Mouse (Mus musculus) macrophage (primary cell): Measurements from ENCODE around the gene Vps52. TPM values are rescaled to one million over a fixed set of nuclear protein-coding genes. Genes with fewer than 3 reads are reported as not detected.

Source experiments
- H3K27ac ChIP-seq: fragments of 350-480 bp; formaldehyde crosslinking; 2 replicates; pipeline ENCODE4 v1.9.0; 2021
- H3K36me3 ChIP-seq: fragments of 350-480 bp; formaldehyde crosslinking; 2 replicates; pipeline ENCODE4 v1.9.0; 2021; ENCODE audit errors: inconsistent target
- H3K4me3 ChIP-seq: fragments of 350-480 bp; formaldehyde crosslinking; 2 replicates; pipeline ENCODE4 v1.9.0; 2021; ENCODE audit errors: inconsistent target
- H3K79me2 ChIP-seq: fragments of 350-480 bp; formaldehyde crosslinking; 2 replicates; pipeline ENCODE4 v1.9.0; 2021; ENCODE audit errors: inconsistent target
- WGBS: methylation state at CpG from one replicate; pipeline ENCODE4 v1.1.7; 2026; ENCODE audit warnings: inconsistent platforms; ENCODE audit not compliant: missing documents; 5-methylcytosine and 5-hydroxymethylcytosine counted together
- polyA plus RNA-seq: library from polyadenylated mRNA; stranded (reverse); fragments of 250-400 nt; gene quantifications from 3 replicates; pipeline ENCODE4 v1.2.4, GENCODE M21; 2018; ENCODE audit warnings: inconsistent platforms

The Vps52 gene
- polyA plus RNA-seq, 1 experiment from 2014 or later, result 30.3 TPM

- peak within 1 kb of the TSS; percentile 98 for H3K27ac ChIP-seq
- peaks cover 56% of the 10 kb centered on the region for H3K36me3 ChIP-seq
- under 1% methylated on average over 61 of the region's 80 CpGs for WGBS
- peaks cover 86% of the 10 kb centered on the region for H3K79me2 ChIP-seq
- peak within 1 kb of the TSS; percentile 83 for H3K4me3 ChIP-seq
These were observed 26.0 kb upstream of the Vps52 start, which contains the start of gene Rgl2 for GRCm38 (mm10) chr17:33929371-33930279. TSS of gene Rgl2 (plus strand) at chr17:33929543.

- WGBS, result 1% methylated on average over 44 of the region's 45 CpGs
- peaks cover 86% of the 10 kb centered on the region for H3K79me2 ChIP-seq
- H3K27ac ChIP-seq, result peak overlapping the region; percentile 98
- H3K4me3 ChIP-seq, result peak overlapping the region; percentile 83
- H3K36me3 ChIP-seq, result peaks cover 56% of the 10 kb centered on the region
These were observed 25.1 kb upstream of the Vps52 start for GRCm38 (mm10) chr17:33930280-33931158.

GRCm38 (mm10) chr17:33931159-33931866 is 24.3 kb upstream of the Vps52 start:
- peaks cover 84% of the 10 kb centered on the region for H3K79me2 ChIP-seq
- H3K36me3 ChIP-seq, result peaks cover 55% of the 10 kb centered on the region
- peak overlapping the region; percentile 83 for H3K4me3 ChIP-seq
- peak overlapping the region; percentile 98 for H3K27ac ChIP-seq
- WGBS, result 20% methylated on average over 16 of the region's 18 CpGs

- 94% methylated on average over 10 of the region's 11 CpGs for WGBS
- H3K79me2 ChIP-seq, result peaks cover 78% of the 10 kb centered on the region
- peaks cover 53% of the 10 kb centered on the region for H3K36me3 ChIP-seq
- peak overlapping the region; percentile 83 for H3K4me3 ChIP-seq
- H3K27ac ChIP-seq, result peak overlapping the region; percentile 98; the same call in 1 of the 2 replicates
These were observed 23.7 kb upstream of the Vps52 start for GRCm38 (mm10) chr17:33931947-33932346.

- H3K4me3 ChIP-seq, result no peak overlapping the region
- H3K27ac ChIP-seq, result no peak overlapping the region
- H3K79me2 ChIP-seq, result peaks cover 73% of the 10 kb centered on the region
- WGBS, result 91% methylated on average over 14 of the region's 14 CpGs
- peaks cover 53% of the 10 kb centered on the region for H3K36me3 ChIP-seq
These were observed 23.2 kb upstream of the Vps52 start for GRCm38 (mm10) chr17:33932448-33932847.

GRCm38 (mm10) chr17:33932970-33933369 is 22.6 kb upstream of the Vps52 start:
- no peak overlapping the region for H3K27ac ChIP-seq
- peaks cover 51% of the 10 kb centered on the region for H3K36me3 ChIP-seq
- peaks cover 68% of the 10 kb centered on the region for H3K79me2 ChIP-seq
- H3K4me3 ChIP-seq, result no peak overlapping the region
- 94% methylated on average over 15 of the region's 15 CpGs for WGBS

- 95% methylated on average over 21 of the region's 21 CpGs for WGBS
- no peak overlapping the region for H3K4me3 ChIP-seq
- H3K36me3 ChIP-seq, result peaks cover 43% of the 10 kb centered on the region
- no peak overlapping the region for H3K27ac ChIP-seq
- peaks cover 70% of the 10 kb centered on the region for H3K79me2 ChIP-seq
These were observed 20.1 kb upstream of the Vps52 start for GRCm38 (mm10) chr17:33935422-33936055.

GRCm38 (mm10) chr17:33936993-33937392 is 18.6 kb upstream of the Vps52 start:
- 94% methylated on average over 15 of the region's 15 CpGs for WGBS
- H3K79me2 ChIP-seq, result peaks cover 67% of the 10 kb centered on the region
- no peak overlapping the region for H3K4me3 ChIP-seq
- no peak overlapping the region for H3K27ac ChIP-seq
- peaks cover 43% of the 10 kb centered on the region for H3K36me3 ChIP-seq

- Histone ChIP-seq H3K4me3 (no peak overlapping the region), H3K36me3 (peaks cover 31% of the 10 kb centered on the region), H3K27ac (no peak overlapping the region), H3K79me2 (peaks cover 52% of the 10 kb centered on the region)
- WGBS, result 76% methylated on average over 11 of the region's 11 CpGs
These were observed 16.8 kb upstream of the Vps52 start for GRCm38 (mm10) chr17:33938783-33939182.

GRCm38 (mm10) chr17:33940206-33940805 is 15.3 kb upstream of the Vps52 start, which contains the start of the genes Pfdn6 and Wdr46:
TSS of gene Pfdn6 (minus strand) at chr17:33940343.
TSS of gene Wdr46 (plus strand) at chr17:33940660.
- WGBS, result 2% methylated on average over 36 of the region's 36 CpGs
- Histone ChIP-seq H3K36me3 (peaks cover 28% of the 10 kb centered on the region), H3K27ac (peak within 1 kb of the TSS; percentile 86), H3K4me3 (peak within 1 kb of the TSS; percentile 98), H3K79me2 (peaks cover 37% of the 10 kb centered on the region)

- no peak overlapping the region for H3K27ac ChIP-seq
- WGBS, result 2% methylated on average over 26 of the region's 26 CpGs
- H3K36me3 ChIP-seq, result peaks cover 21% of the 10 kb centered on the region
- peaks cover 30% of the 10 kb centered on the region for H3K79me2 ChIP-seq
- H3K4me3 ChIP-seq, result peak overlapping the region; percentile 98
These were observed 14.6 kb upstream of the Vps52 start for GRCm38 (mm10) chr17:33940981-33941380.

GRCm38 (mm10) chr17:33941381-33941780 is 14.2 kb upstream of the Vps52 start:
- Histone ChIP-seq H3K4me3 (peak overlapping the region; percentile 98), H3K79me2 (peaks cover 28% of the 10 kb centered on the region), H3K27ac (no peak overlapping the region), H3K36me3 (peaks cover 19% of the 10 kb centered on the region)
- 43% methylated on average over 19 of the region's 19 CpGs for WGBS

GRCm38 (mm10) chr17:33943454-33943853 is 12.2 kb upstream of the Vps52 start:
- Histone ChIP-seq H3K79me2 (peaks cover 30% of the 10 kb centered on the region), H3K4me3 (no peak overlapping the region), H3K36me3 (peaks cover 7% of the 10 kb centered on the region; the same call in 1 of the 2 replicates), H3K27ac (no peak overlapping the region)
- WGBS, result 94% methylated on average over 15 of the region's 15 CpGs
